Mouse (Mus musculus) liver, embryonic 16.5 days (tissue): ENCODE data around the gene Adh5. TPM values are rescaled to one million over a fixed set of nuclear protein-coding genes. Genes with fewer than 3 reads are reported as not detected.

ENCODE experiments used
- ATAC-seq: fragments of 200-750 bp; cut with Nextera tagmentation; 2 replicates; pipeline ENCODE4 v1.8.0; 2017; ENCODE audit warnings: low read depth, mild to moderate bottlenecking, moderate number of reproducible peaks, moderate library complexity
- H3K27ac ChIP-seq: fragments of 300-500 bp; sonication (generic); 2 replicates; pipeline ENCODE4 v1.5.1; 2014; ENCODE audit warnings: mild to moderate bottlenecking, low read length
- H3K27me3 ChIP-seq: fragments of 300-500 bp; sonication (generic); 2 replicates; pipeline ENCODE4 v1.6.1; 2014; ENCODE audit warnings: low read depth, low read length, mixed read lengths; ENCODE audit not compliant: control insufficient read depth, insufficient read depth
- H3K36me3 ChIP-seq: fragments of 300-500 bp; sonication (generic); 2 replicates; pipeline ENCODE4 v1.6.1; 2014; ENCODE audit warnings: mild to moderate bottlenecking; ENCODE audit not compliant: control insufficient read depth, insufficient read depth
- H3K4me1 ChIP-seq: fragments of 300-500 bp; sonication (generic); 2 replicates; pipeline ENCODE4 v1.6.1; 2014; ENCODE audit warnings: low read depth, low read length, mixed read lengths; ENCODE audit not compliant: control insufficient read depth
- H3K4me2 ChIP-seq: fragments of 300-500 bp; sonication (generic); 2 replicates; pipeline ENCODE4 v1.6.1; 2014; ENCODE audit warnings: low read depth, low read length, mixed read lengths
- H3K4me3 ChIP-seq: fragments of 300-500 bp; sonication (generic); 2 replicates; pipeline ENCODE4 v1.5.1; 2014; ENCODE audit warnings: low read depth, mild to moderate bottlenecking, low read length
- H3K9ac ChIP-seq: fragments of 300-500 bp; sonication (generic); 2 replicates; pipeline ENCODE4 v1.6.1; 2014; ENCODE audit warnings: low read depth, low read length
- H3K9me3 ChIP-seq: fragments of 300-500 bp; sonication (generic); replicated peaks from 2 replicates; pipeline ENCODE4 v1.6.1; 2016; ENCODE audit warnings: low read length; ENCODE audit not compliant: control insufficient read depth
- WGBS: fragments of 180-500 bp; shearing (Covaris S2); extraction: QIAGEN DNeasy Blood & Tissue Kit; methylation state at CpG from one replicate; pipeline ENCODE4 v1.1.7; 2014; ENCODE audit not compliant: insufficient replicate concordance; 5-methylcytosine and 5-hydroxymethylcytosine counted together
- polyA plus RNA-seq: library from polyadenylated mRNA; unstranded; fragments of >200 nt; fragmentation: Nextera tagmentation; extraction: Ambion mirVana; gene quantifications from 2 replicates; pipeline ENCODE4 v1.2.1, GENCODE M21; 2015

Adh5 gene
- polyA plus RNA-seq, 1 experiment from 2014 or later: 180 TPM

- no peaks in the 10 kb centered on the region for H3K27me3 ChIP-seq
- no peaks in the 10 kb centered on the region for H3K36me3 ChIP-seq
- H3K9ac ChIP-seq: no peak overlapping the region
- no peak for ATAC-seq
- peaks cover 18% of the 10 kb centered on the region for H3K4me1 ChIP-seq
- no peak overlapping the region for H3K4me2 ChIP-seq
- no peaks in the 10 kb centered on the region for H3K9me3 ChIP-seq
- 42% methylated on average over 3 of the region's 3 CpGs for WGBS
- H3K4me3 ChIP-seq: no peak overlapping the region
- no peak overlapping the region for H3K27ac ChIP-seq
These were observed 50.8 kb downstream of the Adh5 start for GRCm38 (mm10) chr3:138493668-138494067.

- Histone ChIP-seq H3K9me3 (no peaks in the 10 kb centered on the region), H3K4me3 (no peak overlapping the region), H3K4me2 (no peak overlapping the region), H3K4me1 (peaks cover 18% of the 10 kb centered on the region), H3K27me3 (no peaks in the 10 kb centered on the region), H3K36me3 (no peaks in the 10 kb centered on the region), H3K27ac (no peak overlapping the region; the same call in 1 of the 2 replicates), H3K9ac (no peak overlapping the region)
- 0% methylated on average over 1 of the region's 1 CpGs for WGBS
- ATAC-seq: no peak
These were observed 51.7 kb downstream of the Adh5 start for GRCm38 (mm10) chr3:138494565-138494964.

- H3K9ac ChIP-seq: no peak overlapping the region
These were observed 52.6 kb downstream of the Adh5 start for GRCm38 (mm10) chr3:138495166-138496145.

GRCm38 (mm10) chr3:138498731-138499130 lies 55.8 kb downstream of the Adh5 start:
- no peak overlapping the region for H3K4me2 ChIP-seq
- no peaks in the 10 kb centered on the region for H3K36me3 ChIP-seq
- no peak overlapping the region for H3K9ac ChIP-seq
- H3K4me3 ChIP-seq: no peak overlapping the region
- no peaks in the 10 kb centered on the region for H3K9me3 ChIP-seq
- peaks cover 14% of the 10 kb centered on the region for H3K4me1 ChIP-seq
- no peak for ATAC-seq
- H3K27me3 ChIP-seq: no peaks in the 10 kb centered on the region
- H3K27ac ChIP-seq: no peak overlapping the region
- 68% methylated on average over 4 of the region's 4 CpGs for WGBS

More at GRCm38 (mm10) chr3:138495166-138496145, 52.6 kb downstream of the Adh5 start:
- WGBS: 35% methylated on average over 11 of the region's 11 CpGs
- Histone ChIP-seq H3K27me3 (no peaks in the 10 kb centered on the region), H3K9me3 (no peaks in the 10 kb centered on the region), H3K4me3 (no peak overlapping the region), H3K4me1 (peaks cover 14% of the 10 kb centered on the region), H3K4me2 (no peak overlapping the region), H3K36me3 (no peaks in the 10 kb centered on the region), H3K27ac (no peak overlapping the region)
- peak; percentile 70 for ATAC-seq

DNA sequence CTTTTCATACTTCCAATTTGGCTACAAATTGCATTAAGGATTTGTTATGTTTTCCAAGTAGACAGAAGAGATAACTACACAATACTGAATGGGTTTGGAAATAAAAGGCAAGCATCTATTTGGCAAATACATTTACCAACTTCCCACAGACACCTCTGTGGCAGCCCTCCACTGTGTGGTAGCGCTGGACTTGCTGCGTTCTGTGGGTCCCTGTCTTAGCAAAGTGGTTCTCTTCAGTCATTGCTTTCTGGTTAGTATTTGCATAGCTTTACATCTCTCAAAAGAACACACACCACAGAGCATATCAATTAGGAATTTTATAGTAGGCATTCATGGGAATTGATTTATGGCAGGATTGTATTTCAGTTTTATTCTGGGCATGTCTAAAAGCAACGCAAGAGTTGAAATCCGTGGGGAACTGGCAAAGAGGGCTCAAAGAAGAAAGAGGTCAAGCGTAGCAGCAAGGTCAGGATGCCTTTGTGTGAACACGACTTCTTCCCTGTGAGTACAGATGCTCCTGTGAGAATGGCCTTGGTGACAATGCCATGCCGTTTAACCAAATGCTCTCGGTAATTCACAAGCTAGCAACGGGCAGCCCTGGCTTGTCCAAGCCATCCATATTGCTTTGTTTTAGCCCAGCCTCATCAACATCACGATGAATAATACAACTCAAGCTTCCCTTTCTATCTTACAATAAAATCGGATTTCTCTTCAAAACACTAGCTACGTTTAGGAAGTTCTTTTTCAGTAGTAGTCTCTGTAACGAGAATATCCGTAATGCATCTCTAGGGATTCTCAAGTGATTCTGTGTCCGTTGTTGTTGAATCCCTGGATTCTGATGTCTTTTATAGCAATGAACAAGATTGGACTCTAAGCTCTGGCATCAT lies 57.2 kb downstream of the Adh5 start:
- no peak overlapping the region for H3K9ac ChIP-seq
- H3K9me3 ChIP-seq: no peaks in the 10 kb centered on the region
- no peak for ATAC-seq
- WGBS: 73% methylated on average over 15 of the region's 15 CpGs
- no peak overlapping the region for H3K4me3 ChIP-seq
- H3K4me2 ChIP-seq: no peak overlapping the region
- H3K27me3 ChIP-seq: no peaks in the 10 kb centered on the region
- H3K27ac ChIP-seq: no peak overlapping the region
- peaks cover 6% of the 10 kb centered on the region for H3K4me1 ChIP-seq
- no peaks in the 10 kb centered on the region for H3K36me3 ChIP-seq

GRCm38 (mm10) chr3:138503754-138504153 lies 60.9 kb downstream of the Adh5 start:
- Histone ChIP-seq H3K27me3 (no peaks in the 10 kb centered on the region), H3K4me2 (no peak overlapping the region), H3K4me1 (no peaks in the 10 kb centered on the region), H3K9me3 (no peaks in the 10 kb centered on the region), H3K4me3 (no peak overlapping the region), H3K27ac (no peak overlapping the region), H3K9ac (no peak overlapping the region), H3K36me3 (no peaks in the 10 kb centered on the region)
- WGBS: 71% methylated on average over 11 of the region's 11 CpGs
- ATAC-seq: no peak

Other genes with a start within 250 kb of the Adh5 start
- gene 4930579F01Rik, start 249.3 kb upstream of the Adh5 start, polyA plus RNA-seq: not detected in 2 replicates
- gene Adh7, start 225.3 kb upstream of the Adh5 start, polyA plus RNA-seq: 0.27 and 0.37 TPM in 2 replicates
- gene Adh1, start 182.1 kb upstream of the Adh5 start, polyA plus RNA-seq: 101 and 138 TPM in 2 replicates
- gene Adh6a, start 129.8 kb upstream of the Adh5 start, polyA plus RNA-seq: not detected in 2 replicates
- 0.20 and 0.30 TPM in 2 replicates for gene Adh6b, start 101.3 kb upstream of the Adh5 start, polyA plus RNA-seq
- gene Adh4, start 27.6 kb upstream of the Adh5 start, polyA plus RNA-seq: 0.06 and 0.09 TPM in 2 replicates
- gene Metap1, start 46.4 kb downstream of the Adh5 start, polyA plus RNA-seq: 19.0 and 21.2 TPM in 2 replicates
- 133 and 145 TPM in 2 replicates for gene Eif4e, start 83.1 kb downstream of the Adh5 start, polyA plus RNA-seq